Mouse (Mus musculus): ENCODE data around the gene Cldnd1. TPM values are rescaled to one million over a fixed set of nuclear protein-coding genes. Genes with fewer than 3 reads are reported as not detected.

Cldnd1 gene
- polyA plus RNA-seq, 1 experiment = 72.9 TPM

- DNase-seq = no peak
- TF ChIP-seq CTCF (IDR thresholded peaks at IDR 0.05; ENCODE audit: insufficient read depth, low read length) (no peak), POLR2A (IDR thresholded peaks at IDR 0.05; ENCODE audit: borderline replicate concordance, extremely low read depth, low read depth, low read length) (no peak)
- H3K4me1 ChIP-seq (ENCODE audit: control insufficient read depth, insufficient read depth, low read length) = no peaks in the 10 kb centered on the region; the same call in 1 of the 2 replicates
- H3K4me3 ChIP-seq (replicated peaks; ENCODE audit: extremely low read depth, low read depth, low read length) = no peak overlapping the region
These were observed 22.7 kb upstream of the Cldnd1 start for GRCm38 (mm10) chr16:58704999-58705398.

GRCm38 (mm10) chr16:58707276-58707905, 20.3 kb upstream of the Cldnd1 start:
- H3K4me1 ChIP-seq (ENCODE audit: control insufficient read depth, insufficient read depth, low read length) = no peaks in the 10 kb centered on the region

DNA sequence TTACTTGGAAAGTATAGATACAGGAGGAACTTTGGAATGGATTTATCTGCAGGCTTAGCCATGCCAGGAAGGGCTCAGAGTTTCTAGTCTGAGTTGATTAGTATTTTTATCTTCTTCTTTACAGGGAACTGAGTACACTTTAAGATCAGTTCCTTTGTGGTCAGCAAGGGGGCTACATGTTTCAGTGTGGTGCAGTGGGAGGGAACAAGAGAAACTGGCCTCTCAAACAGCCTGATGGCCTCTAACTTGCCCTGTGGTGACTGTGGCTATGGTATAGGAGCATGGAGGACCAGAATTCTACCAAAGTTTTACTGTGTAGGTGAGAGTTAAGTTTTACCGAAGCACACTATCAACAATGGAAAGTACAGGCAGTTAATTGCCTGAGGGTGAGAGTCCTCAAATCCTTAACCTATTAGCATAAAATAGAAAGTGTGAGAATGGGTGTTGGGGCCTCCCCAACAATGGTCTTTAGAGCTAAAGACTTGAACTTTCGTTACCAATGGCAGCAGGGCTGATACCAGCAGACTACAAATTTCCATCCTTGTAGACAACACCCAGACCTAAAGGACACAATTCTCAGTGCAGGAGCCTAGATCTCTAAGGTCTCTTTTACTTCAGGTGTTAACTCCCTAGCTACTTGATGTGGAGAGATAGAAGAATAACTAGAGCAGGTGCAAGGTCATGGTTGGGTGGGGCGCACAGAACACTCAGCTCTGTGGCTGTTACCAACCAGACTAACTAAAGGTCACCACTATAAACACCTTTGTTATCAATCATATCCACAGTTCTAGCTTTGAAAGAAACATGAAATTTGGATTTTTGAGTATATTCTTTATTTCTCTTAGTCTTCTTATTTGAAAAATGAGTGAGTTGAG, 18.9 kb upstream of the Cldnd1 start:
- H3K4me1 ChIP-seq (ENCODE audit: control insufficient read depth, insufficient read depth, low read length) = no peaks in the 10 kb centered on the region
- TF ChIP-seq POLR2A (IDR thresholded peaks at IDR 0.05; ENCODE audit: borderline replicate concordance, extremely low read depth, low read depth, low read length) = no peak
- no peak for TF ChIP-seq CTCF (IDR thresholded peaks at IDR 0.05; ENCODE audit: insufficient read depth, low read length)
- no peak for DNase-seq
- WGBS = 80% methylated on average over 3 of the region's 3 CpGs
- no peak overlapping the region for H3K4me3 ChIP-seq (replicated peaks; ENCODE audit: extremely low read depth, low read depth, low read length)

More at GRCm38 (mm10) chr16:58707276-58707905, 20.3 kb upstream of the Cldnd1 start:
- DNase-seq = no peak
- 82% methylated on average over 4 of the region's 4 CpGs for WGBS
- TF ChIP-seq POLR2A (IDR thresholded peaks at IDR 0.05; ENCODE audit: borderline replicate concordance, extremely low read depth, low read depth, low read length) = no peak
- no peak for TF ChIP-seq CTCF (IDR thresholded peaks at IDR 0.05; ENCODE audit: insufficient read depth, low read length)
- H3K4me3 ChIP-seq (replicated peaks; ENCODE audit: extremely low read depth, low read depth, low read length) = no peak overlapping the region

- DNase-seq = no peak
- Histone ChIP-seq H3K4me3 (replicated peaks; ENCODE audit: extremely low read depth, low read depth, low read length) (no peak overlapping the region), H3K4me1 (ENCODE audit: control insufficient read depth, insufficient read depth, low read length) (no peaks in the 10 kb centered on the region)
- TF ChIP-seq CTCF (IDR thresholded peaks at IDR 0.05; ENCODE audit: insufficient read depth, low read length) = no peak
- TF ChIP-seq POLR2A (IDR thresholded peaks at IDR 0.05; ENCODE audit: borderline replicate concordance, extremely low read depth, low read depth, low read length) = no peak
- WGBS = 79% methylated on average over 4 of the region's 4 CpGs
These were observed 18.2 kb upstream of the Cldnd1 start for GRCm38 (mm10) chr16:58709536-58709935.

DNA sequence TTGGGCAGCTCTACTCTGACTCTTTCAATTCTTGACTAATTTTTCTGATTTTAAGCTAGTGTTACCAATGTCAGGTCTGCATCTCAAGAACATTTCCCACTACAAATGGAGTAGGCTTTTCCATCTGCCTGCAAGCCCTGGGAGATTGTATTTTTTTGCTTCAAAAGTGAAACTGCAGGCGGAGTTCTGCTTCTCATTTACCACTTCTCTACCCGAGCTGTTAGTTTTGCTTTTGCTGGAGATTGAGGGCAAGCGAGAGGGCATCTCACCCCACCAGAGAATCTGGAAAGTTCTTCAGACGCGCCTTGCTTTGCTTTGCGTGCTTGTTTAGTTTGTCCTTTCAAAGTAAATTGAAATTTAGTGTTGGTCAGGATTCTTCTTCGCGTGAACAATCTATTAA, 15.5 kb upstream of the Cldnd1 start:
- Histone ChIP-seq H3K4me1 (ENCODE audit: control insufficient read depth, insufficient read depth, low read length) (no peaks in the 10 kb centered on the region), H3K4me3 (replicated peaks; ENCODE audit: extremely low read depth, low read depth, low read length) (peak overlapping the region; percentile 15)
- DNase-seq = no peak
- WGBS = 50% methylated on average over 8 of the region's 8 CpGs
- TF ChIP-seq POLR2A (IDR thresholded peaks at IDR 0.05; ENCODE audit: borderline replicate concordance, extremely low read depth, low read depth, low read length) (no peak), CTCF (IDR thresholded peaks at IDR 0.05; ENCODE audit: insufficient read depth, low read length) (no peak)

DNA sequence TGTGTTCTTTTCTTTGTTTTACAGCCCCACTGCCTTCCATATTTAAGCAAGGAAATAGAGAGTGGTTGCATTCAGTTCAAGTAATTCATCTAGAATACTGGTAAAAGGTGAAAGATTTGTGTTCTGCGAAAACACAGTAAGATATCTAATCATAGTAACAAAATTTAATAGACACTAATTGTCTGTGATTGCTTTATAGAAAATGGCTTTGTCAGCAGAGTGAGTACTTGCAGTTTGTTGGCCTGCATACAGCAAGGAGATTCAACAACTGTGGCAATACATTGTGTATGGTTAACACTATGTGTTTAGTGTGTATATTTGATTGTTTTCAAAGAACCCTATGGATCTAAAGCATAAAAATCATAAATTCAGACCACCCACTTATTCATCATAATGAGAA, 14.6 kb upstream of the Cldnd1 start:
- DNase-seq = no peak
- WGBS = 84% methylated on average over 1 of the region's 1 CpGs
- H3K4me3 ChIP-seq (replicated peaks; ENCODE audit: extremely low read depth, low read depth, low read length) = no peak overlapping the region
- TF ChIP-seq CTCF (IDR thresholded peaks at IDR 0.05; ENCODE audit: insufficient read depth, low read length) = no peak
- no peak for TF ChIP-seq POLR2A (IDR thresholded peaks at IDR 0.05; ENCODE audit: borderline replicate concordance, extremely low read depth, low read depth, low read length)
- H3K4me1 ChIP-seq (ENCODE audit: control insufficient read depth, insufficient read depth, low read length) = no peaks in the 10 kb centered on the region

DNA sequence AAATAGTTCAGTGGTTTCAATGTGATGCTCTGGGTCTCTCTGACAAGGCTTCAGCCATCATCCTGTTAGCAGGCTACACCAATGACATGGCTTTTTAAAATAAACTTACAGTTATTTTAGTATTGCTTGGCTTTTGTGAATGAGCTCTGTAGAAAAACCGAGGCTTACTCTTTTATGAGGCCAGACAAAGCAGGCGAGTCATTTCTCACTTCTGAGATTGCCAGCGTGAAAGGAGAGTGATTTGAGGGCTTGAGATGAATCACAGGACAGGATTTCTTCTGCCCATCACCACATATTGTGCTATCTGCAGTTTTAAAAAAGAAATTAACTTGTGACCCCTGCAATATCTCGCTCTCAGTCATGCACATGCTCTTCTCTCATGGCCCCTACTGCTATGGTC, 12.7 kb upstream of the Cldnd1 start:
- 63% methylated on average over 4 of the region's 4 CpGs for WGBS
- no peak for DNase-seq
- H3K4me1 ChIP-seq (ENCODE audit: control insufficient read depth, insufficient read depth, low read length) = no peaks in the 10 kb centered on the region
- TF ChIP-seq POLR2A (IDR thresholded peaks at IDR 0.05; ENCODE audit: borderline replicate concordance, extremely low read depth, low read depth, low read length) (no peak), CTCF (IDR thresholded peaks at IDR 0.05; ENCODE audit: insufficient read depth, low read length) (no peak)
- H3K4me3 ChIP-seq (replicated peaks; ENCODE audit: extremely low read depth, low read depth, low read length) = no peak overlapping the region

GRCm38 (mm10) chr16:58718666-58719120, 9.0 kb upstream of the Cldnd1 start, which contains the start of gene Gpr15:
Gpr15 (minus strand) TSS chr16:58719070.
- no peak for DNase-seq
- Histone ChIP-seq H3K4me1 (ENCODE audit: control insufficient read depth, insufficient read depth, low read length) (no peaks in the 10 kb centered on the region), H3K4me3 (replicated peaks; ENCODE audit: extremely low read depth, low read depth, low read length) (no peak within 1 kb of the TSS)
- TF ChIP-seq POLR2A (IDR thresholded peaks at IDR 0.05; ENCODE audit: borderline replicate concordance, extremely low read depth, low read depth, low read length) (no peak), CTCF (IDR thresholded peaks at IDR 0.05; ENCODE audit: insufficient read depth, low read length) (no peak)
- 87% methylated on average over 7 of the region's 7 CpGs for WGBS

DNA sequence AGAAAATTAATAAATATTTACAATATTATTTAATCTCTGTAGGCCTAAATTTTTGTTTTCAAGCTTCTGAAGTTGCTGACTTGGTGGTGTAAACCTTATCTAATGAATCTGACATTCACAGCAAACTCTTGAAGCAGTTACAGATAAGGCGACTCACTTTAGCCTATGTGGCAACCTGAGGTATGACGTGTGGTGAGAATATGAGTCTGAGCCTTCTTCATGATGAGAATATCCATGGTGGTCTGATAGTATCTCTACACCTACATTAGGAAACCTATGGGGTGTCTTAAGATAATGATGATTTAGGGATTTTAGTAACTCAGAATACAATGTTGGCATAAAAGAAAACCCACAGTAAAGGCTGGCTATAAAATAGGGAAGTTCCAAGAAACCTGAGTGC, 5.4 kb upstream of the Cldnd1 start:
- TF ChIP-seq POLR2A (IDR thresholded peaks at IDR 0.05; ENCODE audit: borderline replicate concordance, extremely low read depth, low read depth, low read length) (no peak), CTCF (IDR thresholded peaks at IDR 0.05; ENCODE audit: insufficient read depth, low read length) (no peak)
- no peaks in the 10 kb centered on the region for H3K4me1 ChIP-seq (ENCODE audit: control insufficient read depth, insufficient read depth, low read length)
- 63% methylated on average over 2 of the region's 2 CpGs for WGBS
- no peak overlapping the region for H3K4me3 ChIP-seq (replicated peaks; ENCODE audit: extremely low read depth, low read depth, low read length)
- DNase-seq = no peak
